In genomic region chr19:3451649-3452048, GRCm38 (mm10) we compare ENCODE assay signal across 10 mouse cellular contexts. TPM values are rescaled to one million over a fixed set of nuclear protein-coding genes. Genes with fewer than 3 reads are reported as not detected.
DNase-seq lines count a peak whose midpoint lies in the region; ATAC-seq and TF ChIP-seq lines count a peak whose summit lies in the region.
"Had no signal": no experiment of that assay in that cellular context is flagged by ENCODE, and none has a peak within 500 bp of the region (broad histone marks: within the 10 kb centered on the region; RNA-seq: fewer than 3 reads in every experiment).

No protein-coding gene starts in this region.

- 51% methylated on average over 6 of the region's 6 CpGs for WGBS in kidney, embryonic 16.5 days
- WGBS in forebrain, embryonic 13.5 days: 66% methylated on average over 6 of the region's 6 CpGs
- 35% methylated on average over 6 of the region's 6 CpGs for whole genome bisulfite sequencing in intestine, postnatal 0 days
- WGBS in lung, adult 2 months: 37% methylated on average over 6 of the region's 6 CpGs

- TF ChIP-seq POLR2A in lung, adult 2 months (IDR thresholded peaks at IDR 0.05; ENCODE audit: borderline replicate concordance, extremely low read depth, low read depth, low read length): no peak

- no peaks in the 10 kb centered on the region for H3K4me1 ChIP-seq in kidney, embryonic 16.5 days (ENCODE audit: insufficient read depth, low read length)
- no peaks in the 10 kb centered on the region for H3K4me1 ChIP-seq in forebrain, embryonic 13.5 days
- H3K4me1 ChIP-seq in intestine, postnatal 0 days (replicated peaks; ENCODE audit: control insufficient read depth, insufficient read depth, low read length): no peaks in the 10 kb centered on the region
- H3K4me1 ChIP-seq in lung, adult 2 months (ENCODE audit: control insufficient read depth, insufficient read depth, low read length): no peaks in the 10 kb centered on the region
- H3K4me1 ChIP-seq: embryonic facial prominence, embryonic 13.5 days had no signal

- no peak overlapping the region for H3K4me2 ChIP-seq in kidney, embryonic 16.5 days (replicated peaks; ENCODE audit: low read depth, low read length)
- no peak overlapping the region for H3K4me2 ChIP-seq in forebrain, embryonic 13.5 days
- H3K4me2 ChIP-seq in intestine, postnatal 0 days (replicated peaks; ENCODE audit: low read depth): no peak overlapping the region
- H3K4me2 ChIP-seq: embryonic facial prominence, embryonic 13.5 days; limb, embryonic 15.5 days had no signal

- H3K9me3 ChIP-seq in kidney, embryonic 16.5 days (ENCODE audit: low read length): no peaks in the 10 kb centered on the region; the same call in 1 of the 2 replicates
- no peaks in the 10 kb centered on the region for H3K9me3 ChIP-seq in forebrain, embryonic 13.5 days (replicated peaks)
- H3K9me3 ChIP-seq in intestine, postnatal 0 days (ENCODE audit: control insufficient read depth): no peaks in the 10 kb centered on the region
- H3K9me3 ChIP-seq: embryonic facial prominence, embryonic 13.5 days; limb, embryonic 15.5 days had no signal

- no peak overlapping the region for H3K9ac ChIP-seq in kidney, embryonic 16.5 days (replicated peaks; ENCODE audit: low read length)
- H3K9ac ChIP-seq in forebrain, embryonic 13.5 days: no peak overlapping the region
- H3K9ac ChIP-seq in intestine, postnatal 0 days (ENCODE audit: low read depth, low read length): no peak overlapping the region
- H3K9ac ChIP-seq: embryonic facial prominence, embryonic 13.5 days; limb, embryonic 15.5 days had no signal

- ATAC-seq in kidney, embryonic 16.5 days (ENCODE audit: low FRiP score, low TSS enrichment): peak; percentile 64; the same call in 1 of the 2 replicates
- no peak for ATAC-seq in forebrain, embryonic 13.5 days
- peak; percentile 49 for ATAC-seq in intestine, postnatal 0 days

- no peak for DNase-seq in kidney, postnatal 10 days
- peak; percentile 38 for DNase-seq in splenic B cell, adult 2 months (ENCODE audit: low read depth, low spot score)
- no peak for DNase-seq in right cerebral cortex, postnatal 25 days
- DNase-seq in urinary bladder, postnatal 14 days (ENCODE audit: low spot score): no peak
- no peak for DNase-seq in lung, adult 2 months

- H3K27ac ChIP-seq in kidney, embryonic 16.5 days (ENCODE audit: low read length): no peak overlapping the region
- H3K27ac ChIP-seq in forebrain, embryonic 13.5 days: peak overlapping the region; percentile 58
- H3K27ac ChIP-seq in intestine, postnatal 0 days (ENCODE audit: low read depth, low read length): no peak overlapping the region
- H3K27ac ChIP-seq: embryonic facial prominence, embryonic 13.5 days; limb, embryonic 15.5 days had no signal

- TF ChIP-seq CTCF in intestine, postnatal 0 days (IDR thresholded peaks at IDR 0.05; ENCODE audit: low read depth): no peak
- no peak for TF ChIP-seq CTCF in lung, adult 2 months (IDR thresholded peaks at IDR 0.05; ENCODE audit: insufficient read depth, low read length)

- H3K27me3 ChIP-seq in kidney, embryonic 16.5 days (ENCODE audit: insufficient read depth, low read length): no peaks in the 10 kb centered on the region
- H3K27me3 ChIP-seq in forebrain, embryonic 13.5 days: no peaks in the 10 kb centered on the region
- H3K27me3 ChIP-seq in intestine, postnatal 0 days (replicated peaks; ENCODE audit: control insufficient read depth, insufficient read depth, low read length): no peaks in the 10 kb centered on the region
- H3K27me3 ChIP-seq in splenic B cell, adult 2 months (ENCODE audit: control insufficient read depth, insufficient read depth, low read length, poor library complexity, severe bottlenecking): no peaks in the 10 kb centered on the region
- H3K27me3 ChIP-seq: embryonic facial prominence, embryonic 13.5 days; limb, embryonic 15.5 days had no signal

- H3K4me3 ChIP-seq in kidney, embryonic 16.5 days (ENCODE audit: low read length): no peak overlapping the region
- no peak overlapping the region for H3K4me3 ChIP-seq in forebrain, embryonic 13.5 days
- no peak overlapping the region for H3K4me3 ChIP-seq in intestine, postnatal 0 days (ENCODE audit: low read depth, low read length)
- H3K4me3 ChIP-seq in lung, adult 2 months (replicated peaks; ENCODE audit: extremely low read depth, low read depth, low read length): no peak overlapping the region
- H3K4me3 ChIP-seq: embryonic facial prominence, embryonic 13.5 days; limb, embryonic 15.5 days had no signal

- peaks cover 29% of the 10 kb centered on the region for H3K36me3 ChIP-seq in kidney, embryonic 16.5 days (ENCODE audit: insufficient read depth, low read length)
- H3K36me3 ChIP-seq in forebrain, embryonic 13.5 days (ENCODE audit: poor library complexity, severe bottlenecking): peaks cover 40% of the 10 kb centered on the region
- H3K36me3 ChIP-seq in intestine, postnatal 0 days (ENCODE audit: control insufficient read depth, insufficient read depth): peaks cover 24% of the 10 kb centered on the region
- H3K36me3 ChIP-seq in splenic B cell, adult 2 months (ENCODE audit: control insufficient read depth, insufficient read depth, low read length, poor library complexity, severe bottlenecking): no peaks in the 10 kb centered on the region; the same call in 1 of the 2 replicates

RNA-seq across cellular contexts. Expression of gene Gal, which starts 37.3 kb away (rescaled TPM):
- 0.46 and 0.62 TPM in 2 replicates for polyA plus RNA-seq in kidney, embryonic 16.5 days (2015; fragmentation: Nextera tagmentation; extraction: Ambion mirVana)
- polyA plus RNA-seq in forebrain, embryonic 13.5 days (2015; fragmentation: Nextera tagmentation; extraction: Ambion mirVana): 2.4 and 2.8 TPM in 2 replicates
- 38.7 and 42.3 TPM in 2 replicates for polyA plus RNA-seq in intestine, postnatal 0 days (2015; fragmentation: Nextera tagmentation; extraction: Ambion mirVana)
- 4.0 and 4.9 TPM in 2 replicates for polyA plus RNA-seq in lung, adult 2 months (2012; rRNA removed)
